Mouse (Mus musculus): ENCODE data around the gene Ttf1.

DNA sequence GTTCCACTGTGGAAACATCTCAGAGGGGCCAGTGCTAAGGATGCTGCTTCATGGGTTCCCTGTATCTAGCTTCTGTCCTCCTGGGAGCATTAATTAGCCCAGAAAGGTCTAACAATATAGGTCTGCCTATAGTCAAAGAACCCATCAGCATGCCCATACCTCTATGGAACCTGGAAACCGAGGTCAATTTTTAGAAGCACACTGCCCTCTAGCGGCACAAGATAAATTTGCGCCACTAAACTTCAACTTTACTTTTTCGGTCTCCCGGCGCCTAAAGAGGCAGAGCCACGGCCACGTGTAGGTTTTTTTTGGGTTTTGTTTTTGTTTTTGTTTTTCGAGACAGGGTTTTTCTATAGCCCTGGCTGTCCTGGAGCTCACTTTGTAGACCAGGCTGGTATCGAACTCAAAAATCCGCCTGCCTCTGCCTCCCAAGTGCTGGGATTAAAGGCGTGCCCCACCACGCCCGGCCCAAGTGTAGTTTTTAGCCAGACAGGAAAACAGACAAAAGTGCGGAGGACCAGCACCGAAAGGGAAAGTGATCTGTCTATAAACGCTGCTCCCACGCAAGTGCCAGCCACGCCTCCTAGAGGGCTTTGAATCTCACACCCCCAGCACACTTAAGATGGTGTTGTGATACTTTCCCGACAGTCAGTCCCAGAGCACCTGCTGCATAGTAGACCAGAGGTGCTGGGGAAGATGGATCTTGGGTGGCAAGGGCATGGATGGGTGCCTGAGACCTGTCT is 6.1 kb upstream of the Ttf1 start:
- TF ChIP-seq CTCF (IDR thresholded peaks at IDR 0.05; ENCODE audit: low read depth) (peak; percentile 74), EP300 (IDR thresholded peaks at IDR 0.05; ENCODE audit: low read depth) (no peak)
